Mouse (Mus musculus) hindbrain, embryonic 16.5 days (tissue): ENCODE measurements at regions not wholly inside any gene's neighbourhood (a gene's known extent, or its start where the extent isn't known, plus 50 kb on each side); places are given as distances from the start of the nearest gene placed in this dataset.
A peak's percentile ranks its signal among the peaks of the same experiment; 100 is the strongest.

Source experiments
- ATAC-seq: fragments of 200-750 bp; cut with Nextera tagmentation; 2 replicates; pipeline ENCODE4 v1.8.0; 2017; ENCODE audit warnings: moderate TSS enrichment, moderate library complexity
- H3K27ac ChIP-seq: fragments of 300-500 bp; sonication (generic); 2 replicates; pipeline ENCODE4 v1.5.1; 2014; ENCODE audit warnings: low read depth, mild to moderate bottlenecking, control low read depth, low read length, moderate library complexity
- H3K27me3 ChIP-seq: fragments of 300-500 bp; sonication (generic); replicated peaks from 2 replicates; pipeline ENCODE4 v1.6.1; 2014; ENCODE audit warnings: low read length; ENCODE audit not compliant: control insufficient read depth, insufficient read depth
- H3K36me3 ChIP-seq: fragments of 300-500 bp; sonication (generic); 2 replicates; pipeline ENCODE4 v1.6.1; 2014; ENCODE audit warnings: mild to moderate bottlenecking, low read length, moderate library complexity, mixed read lengths; ENCODE audit not compliant: control insufficient read depth, insufficient read depth
- H3K4me1 ChIP-seq: fragments of 300-500 bp; sonication (generic); 2 replicates; pipeline ENCODE4 v1.6.1; 2014; ENCODE audit warnings: low read depth, low read length; ENCODE audit not compliant: control insufficient read depth, insufficient read depth
- H3K4me2 ChIP-seq: fragments of 300-500 bp; sonication (generic); 2 replicates; pipeline ENCODE4 v1.6.1; 2014; ENCODE audit warnings: mild to moderate bottlenecking, low read length, control low read depth, moderate library complexity
- H3K4me3 ChIP-seq: fragments of 300-500 bp; sonication (generic); 2 replicates; pipeline ENCODE4 v1.5.1; 2014; ENCODE audit warnings: mild to moderate bottlenecking, low read length, control low read depth, moderate library complexity
- H3K9ac ChIP-seq: fragments of 300-500 bp; sonication (generic); 2 replicates; pipeline ENCODE4 v1.6.1; 2014; ENCODE audit warnings: low read depth, mild to moderate bottlenecking, control low read depth, low read length, moderate library complexity
- H3K9me3 ChIP-seq: fragments of 300-500 bp; sonication (generic); 2 replicates; pipeline ENCODE4 v1.6.1; 2014; ENCODE audit warnings: mild to moderate bottlenecking, low read length, moderate library complexity; ENCODE audit not compliant: control insufficient read depth
- WGBS: fragments of 180-500 bp; shearing (Covaris S2); extraction: QIAGEN DNeasy Blood & Tissue Kit; methylation state at CpG from one replicate; pipeline ENCODE4 v1.1.7; 2014; 5-methylcytosine and 5-hydroxymethylcytosine counted together

GRCm38 (mm10) chr8:92472257-92472656 is 114.8 kb downstream of the Irx5 start:
- H3K36me3 ChIP-seq = no peaks in the 10 kb centered on the region
- no peaks in the 10 kb centered on the region; the same call in 1 of the 2 replicates for H3K27me3 ChIP-seq
- H3K27ac ChIP-seq = no peak overlapping the region
- no peak overlapping the region for H3K9ac ChIP-seq
- 50% methylated on average over 7 of the region's 7 CpGs for WGBS
- peak; percentile 40; the same call in 1 of the 2 replicates for ATAC-seq
- H3K4me1 ChIP-seq = peaks cover 8% of the 10 kb centered on the region
- H3K4me3 ChIP-seq = no peak overlapping the region
- H3K4me2 ChIP-seq = no peak overlapping the region
- no peaks in the 10 kb centered on the region for H3K9me3 ChIP-seq

GRCm38 (mm10) chr8:92472817-92473216 is 115.4 kb downstream of the Irx5 start:
- Histone ChIP-seq H3K4me3 (no peak overlapping the region), H3K27ac (no peak overlapping the region), H3K4me1 (peaks cover 8% of the 10 kb centered on the region), H3K4me2 (no peak overlapping the region), H3K36me3 (no peaks in the 10 kb centered on the region), H3K9me3 (no peaks in the 10 kb centered on the region), H3K27me3 (no peaks in the 10 kb centered on the region; the same call in 1 of the 2 replicates), H3K9ac (no peak overlapping the region)
- WGBS = 71% methylated on average over 3 of the region's 3 CpGs
- no peak for ATAC-seq

- ATAC-seq = no peak
- H3K4me3 ChIP-seq = no peak overlapping the region
- no peaks in the 10 kb centered on the region for H3K9me3 ChIP-seq
- H3K4me2 ChIP-seq = no peak overlapping the region
- peaks cover 2% of the 10 kb centered on the region; the same call in 1 of the 2 replicates for H3K27me3 ChIP-seq
- no peak overlapping the region for H3K27ac ChIP-seq
- H3K9ac ChIP-seq = no peak overlapping the region
- H3K4me1 ChIP-seq = no peaks in the 10 kb centered on the region
- no peaks in the 10 kb centered on the region for H3K36me3 ChIP-seq
- 75% methylated on average over 5 of the region's 5 CpGs for WGBS
These were observed 125.0 kb downstream of the Irx5 start for GRCm38 (mm10) chr8:92482393-92482792.

- Histone ChIP-seq H3K9ac (no peak overlapping the region), H3K36me3 (no peaks in the 10 kb centered on the region), H3K4me1 (no peaks in the 10 kb centered on the region), H3K27ac (no peak overlapping the region), H3K27me3 (peaks cover under 1% of the 10 kb centered on the region; the same call in 1 of the 2 replicates), H3K4me2 (no peak overlapping the region), H3K4me3 (no peak overlapping the region), H3K9me3 (no peaks in the 10 kb centered on the region)
- 48% methylated on average over 8 of the region's 8 CpGs for WGBS
- no peak for ATAC-seq
These were observed 125.8 kb downstream of the Irx5 start for GRCm38 (mm10) chr8:92483055-92483765.

GRCm38 (mm10) chr8:92488526-92489159 is 131.2 kb downstream of the Irx5 start:
- 84% methylated on average over 8 of the region's 8 CpGs for WGBS
- ATAC-seq = no peak

GRCm38 (mm10) chr8:92491533-92491932 is 134.1 kb downstream of the Irx5 start:
- Histone ChIP-seq H3K4me3 (no peak overlapping the region), H3K4me1 (0 out of 2 replicates have a peak, but pooled peaks cover 2% of the 10 kb centered on the region), H3K27me3 (0 out of 2 replicates have a peak, but pooled peaks cover 3% of the 10 kb centered on the region), H3K9me3 (no peaks in the 10 kb centered on the region), H3K36me3 (no peaks in the 10 kb centered on the region), H3K9ac (no peak overlapping the region), H3K27ac (no peak overlapping the region), H3K4me2 (no peak overlapping the region)
- WGBS = 71% methylated on average over 5 of the region's 5 CpGs
- ATAC-seq = no peak

More at GRCm38 (mm10) chr8:92488526-92489159, 131.2 kb downstream of the Irx5 start:
- Histone ChIP-seq H3K9ac (no peak overlapping the region), H3K27me3 (no peaks in the 10 kb centered on the region), H3K4me2 (no peak overlapping the region), H3K4me1 (0 out of 2 replicates have a peak, but pooled peaks cover 2% of the 10 kb centered on the region), H3K9me3 (no peaks in the 10 kb centered on the region), H3K4me3 (no peak overlapping the region), H3K27ac (no peak overlapping the region), H3K36me3 (no peaks in the 10 kb centered on the region)

GRCm38 (mm10) chr8:92493403-92493802 is 136.0 kb downstream of the Irx5 start:
- Histone ChIP-seq H3K27me3 (0 out of 2 replicates have a peak, but pooled peaks cover 3% of the 10 kb centered on the region), H3K27ac (no peak overlapping the region), H3K4me3 (no peak overlapping the region), H3K9ac (no peak overlapping the region), H3K4me1 (0 out of 2 replicates have a peak, but pooled peaks cover 2% of the 10 kb centered on the region), H3K36me3 (no peaks in the 10 kb centered on the region), H3K9me3 (no peaks in the 10 kb centered on the region), H3K4me2 (no peak overlapping the region)
- peak; percentile 93 for ATAC-seq
- WGBS = 47% methylated on average over 4 of the region's 4 CpGs

- Histone ChIP-seq H3K9me3 (no peaks in the 10 kb centered on the region), H3K4me3 (no peak overlapping the region), H3K4me2 (no peak overlapping the region), H3K9ac (no peak overlapping the region), H3K4me1 (no peaks in the 10 kb centered on the region), H3K27me3 (no peaks in the 10 kb centered on the region), H3K36me3 (no peaks in the 10 kb centered on the region), H3K27ac (no peak overlapping the region)
- no peak for ATAC-seq
- WGBS = 69% methylated on average over 7 of the region's 7 CpGs
These were observed 148.3 kb downstream of the Irx5 start for GRCm38 (mm10) chr8:92505552-92506281.

GRCm38 (mm10) chr8:92506436-92506835 is 149.0 kb downstream of the Irx5 start:
- Histone ChIP-seq H3K4me1 (no peaks in the 10 kb centered on the region), H3K36me3 (no peaks in the 10 kb centered on the region), H3K4me3 (no peak overlapping the region), H3K27me3 (no peaks in the 10 kb centered on the region), H3K9ac (no peak overlapping the region), H3K9me3 (no peaks in the 10 kb centered on the region), H3K4me2 (no peak overlapping the region), H3K27ac (no peak overlapping the region)
- WGBS = 54% methylated on average over 5 of the region's 5 CpGs
- ATAC-seq = no peak
